Mouse (Mus musculus) MEL (cell line): ENCODE measurements around the gene Usp17lc.

Experiments used
- BHLHE40 ChIP-seq: IDR thresholded peaks from 2 replicates; pipeline ENCODE4 v1.6.1; 2012; ENCODE audit warnings: low read depth, mild to moderate bottlenecking, inconsistent platforms, low read length, improper control_type of control experiment, borderline replicate concordance
- CTCF ChIP-seq, 3 experiments: IDR thresholded peaks in 2 of 3; conservative IDR thresholded peaks in 1 of 3; 2 replicates each; pipeline ENCODE4 v1.5.1; 2011 to 2012; ENCODE audit warnings: low read length in 3 of 3, low read depth in 2 of 3, mild to moderate bottlenecking in 2 of 3, improper control_type of control experiment in 1 of 3, inconsistent platforms in 1 of 3, mixed read lengths in 1 of 3, moderate library complexity in 1 of 3; ENCODE audit not compliant: control insufficient read depth in 1 of 3, insufficient read depth in 1 of 3, poor library complexity in 1 of 3, severe bottlenecking in 1 of 3
- ELF1 ChIP-seq: IDR thresholded peaks from 2 replicates; pipeline ENCODE4 v1.6.1; 2014; ENCODE audit warnings: low read depth, mild to moderate bottlenecking, inconsistent platforms, low read length, improper control_type of control experiment, moderate library complexity
- GATA1 ChIP-seq: IDR thresholded peaks from 2 replicates; pipeline ENCODE4 v1.6.1; 2011; ENCODE audit warnings: low read depth, low read length, improper control_type of control experiment
- MAFK ChIP-seq: IDR thresholded peaks from 2 replicates; pipeline ENCODE4 v1.6.1; 2011; ENCODE audit warnings: low read depth, mild to moderate bottlenecking, low read length, improper control_type of control experiment, borderline replicate concordance
- MAX ChIP-seq: IDR thresholded peaks from 2 replicates; pipeline ENCODE4 v1.6.1; 2011; ENCODE audit warnings: low read length, improper control_type of control experiment
- POLR2A ChIP-seq, 2 experiments: IDR thresholded peaks; 2 replicates each; pipeline ENCODE4 v1.6.1; 2011 to 2012; ENCODE audit warnings: low read length in 2 of 2, mild to moderate bottlenecking in 2 of 2, control low read depth in 1 of 2, improper control_type of control experiment in 1 of 2, low read depth in 1 of 2, moderate library complexity in 1 of 2; ENCODE audit not compliant: control insufficient read depth in 1 of 2, insufficient read depth in 1 of 2, poor library complexity in 1 of 2
- SMC3 ChIP-seq: IDR thresholded peaks from 2 replicates; pipeline ENCODE4 v1.6.1; 2011; ENCODE audit warnings: low read depth, low read length, improper control_type of control experiment
- USF1 ChIP-seq: IDR thresholded peaks from 2 replicates; pipeline ENCODE4 v1.6.1; 2014; ENCODE audit warnings: low read depth, mild to moderate bottlenecking, inconsistent platforms, low read length, improper control_type of control experiment, moderate library complexity
- USF2 ChIP-seq, 2 experiments: IDR thresholded peaks; 2 replicates each; pipeline ENCODE4 v1.6.1; 2011 to 2012; ENCODE audit warnings: improper control_type of control experiment in 2 of 2, low read length in 2 of 2, borderline replicate concordance in 1 of 2, inconsistent platforms in 1 of 2, low read depth in 1 of 2, mild to moderate bottlenecking in 1 of 2; ENCODE audit not compliant: insufficient read depth in 1 of 2
- ZC3H11A ChIP-seq: IDR thresholded peaks from 2 replicates; pipeline ENCODE4 v1.6.1; 2012; ENCODE audit warnings: low read depth, mild to moderate bottlenecking, inconsistent platforms, low read length, improper control_type of control experiment

DNA sequence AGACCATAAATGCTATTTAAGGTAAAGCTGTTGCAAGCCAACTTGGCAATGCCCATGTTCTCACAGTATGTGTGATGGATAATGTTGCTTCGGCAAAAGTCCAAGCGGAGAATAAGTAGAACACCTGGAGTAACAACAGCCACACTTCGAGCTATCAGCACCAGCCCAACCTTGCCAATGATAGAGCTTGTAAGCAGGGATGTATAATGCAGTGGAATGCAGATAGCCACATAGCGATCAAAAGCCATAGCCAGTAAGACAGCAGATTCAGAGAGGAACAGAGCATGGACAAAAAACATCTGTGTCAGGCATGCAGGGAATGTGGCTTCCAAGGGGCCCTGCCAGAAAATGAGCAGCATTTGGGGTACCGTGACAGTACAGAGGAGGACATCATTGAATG lies 45.7 kb downstream of the Usp17lc start:
- TF ChIP-seq CTCF (IDR thresholded peaks at IDR 0.05 in 2 of 3, conservative IDR thresholded peaks at IDR 0.05 in 1 of 3; ENCODE audit: control insufficient read depth in 1 of 3, insufficient read depth in 1 of 3, low read depth in 2 of 3, low read length in 3 of 3, poor library complexity in 1 of 3, severe bottlenecking in 1 of 3) (no peak), POLR2A (IDR thresholded peaks at IDR 0.05; ENCODE audit: control insufficient read depth in 1 of 2, insufficient read depth in 1 of 2, low read depth in 1 of 2, low read length in 2 of 2, poor library complexity in 1 of 2) (no peak), BHLHE40 (no peak), MAX (no peak), MAFK (no peak), USF2 (IDR thresholded peaks at IDR 0.05; ENCODE audit: borderline replicate concordance in 1 of 2, insufficient read depth in 1 of 2, low read depth in 1 of 2, low read length in 2 of 2) (no peak), ELF1 (no peak), USF1 (no peak), SMC3 (no peak), ZC3H11A (no peak), GATA1 (no peak)
